Mouse (Mus musculus) lung, postnatal 0 days (tissue): Measurements from ENCODE around the gene Dennd1a.

Experiments
- CTCF ChIP-seq: IDR thresholded peaks from 2 replicates; pipeline ENCODE4 v1.5.1; 2016; ENCODE audit warnings: antibody characterized with exemption, mild to moderate bottlenecking
- EP300 ChIP-seq: IDR thresholded peaks from 2 replicates; pipeline ENCODE4 v1.6.1; 2016; ENCODE audit warnings: antibody characterized with exemption, mild to moderate bottlenecking, control low read depth

GRCm38 (mm10) chr2:37812401-37812800, 474.8 kb downstream of the Dennd1a start:
- TF ChIP-seq CTCF = no peak
- no peak for TF ChIP-seq EP300
